Mouse (Mus musculus): Measurements from ENCODE around the gene Gm38100.

Gene Gm38100

GRCm38 (mm10) chr1:175920029-175920428 lies at the start of gene Gm38100:
TSS of gene Gm38100 (plus strand) at chr1:175920329.
- CTCF ChIA-PET: no interaction called here
- POLR2A ChIA-PET: interaction anchor here in 1 of 4 experiments (1.0 kb wide), 1 partner anchor 8 kb away, joined by 5 read pairs; no protein-coding TSS in a partner anchor

DNA sequence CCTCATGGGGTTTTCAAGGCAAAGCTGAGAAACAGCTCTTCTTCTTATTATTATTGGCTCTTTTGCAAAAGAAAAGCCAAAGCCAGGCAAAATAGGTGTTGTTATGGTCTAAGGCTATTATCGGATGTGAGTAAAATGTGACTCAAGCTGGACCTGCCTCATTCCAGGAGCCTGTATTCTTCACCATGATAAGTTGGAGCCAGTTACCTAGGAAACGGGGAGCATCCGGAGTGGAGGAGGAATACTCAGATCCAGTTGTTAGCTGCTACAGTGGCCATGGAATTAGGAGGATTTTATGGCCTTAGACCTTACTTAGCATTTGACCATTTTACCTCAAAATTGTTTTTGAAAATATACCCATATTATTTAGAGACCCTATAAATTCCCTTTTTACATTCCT lies 49.4 kb upstream of the Gm38100 start:
- ChIA-PET POLR2A (interaction anchor here in 2 of 4 experiments (0.6 kb wide), 2 partner anchors 141 to 406 kb away, joined by 3 to 4 read pairs; no protein-coding TSS in a partner anchor), CTCF (no interaction called here)

- ChIA-PET CTCF (no interaction called here), POLR2A (interaction anchor here in 1 of 4 experiments (0.8 kb wide), 1 partner anchor 8 kb away, joined by 3 read pairs; no protein-coding TSS in a partner anchor)
Observed at GRCm38 (mm10) chr1:175872028-175872816, 47.9 kb upstream of the Gm38100 start.

- ChIA-PET CTCF (no interaction called here), POLR2A (interaction anchor here in 1 of 4 experiments (1.0 kb wide), 1 partner anchor 9 kb away, joined by 3 read pairs; no protein-coding TSS in a partner anchor)
Observed at GRCm38 (mm10) chr1:175880453-175881296, 39.5 kb upstream of the Gm38100 start, which contains the start of gene Exo1. TSS of gene Exo1 (plus strand) at chr1:175880581.

DNA sequence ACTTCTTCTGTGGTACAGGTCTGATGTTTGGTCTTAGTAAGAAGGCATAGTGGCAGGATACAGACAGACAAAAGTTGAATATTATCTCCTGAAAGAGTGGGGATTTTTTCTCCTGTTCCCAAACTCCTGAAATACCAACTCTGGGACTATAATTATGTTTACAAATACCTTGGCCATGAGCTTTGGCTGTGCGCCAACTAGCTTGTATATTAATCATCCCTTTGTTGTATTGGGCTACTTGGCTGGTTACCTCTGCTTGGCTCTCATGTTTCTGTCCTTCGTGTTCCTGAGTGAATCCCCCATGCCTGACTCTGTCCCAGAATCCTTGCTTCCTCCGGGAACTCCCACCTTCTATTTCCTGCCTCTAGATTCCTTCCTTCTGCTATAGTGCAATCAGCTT lies 36.7 kb upstream of the Gm38100 start:
- POLR2A ChIA-PET: interaction anchor here in 2 of 4 experiments (0.8 to 2.6 kb wide), 7 partner anchors 9 to 26 kb away, joined by 3 to 22 read pairs (median 3); no protein-coding TSS in a partner anchor
- CTCF ChIA-PET: no interaction called here

- CTCF ChIA-PET: no interaction called here
- POLR2A ChIA-PET: interaction anchor here in 3 of 4 experiments (1.1 to 12.1 kb wide), 5 partner anchors 9 to 200 kb away, joined by 3 to 138 read pairs (median 5); partner anchors contain the start of genes Chml (in 1 of the 3) and Opn3 (in 1 of the 3)
Observed at GRCm38 (mm10) chr1:175893263-175893662, 26.9 kb upstream of the Gm38100 start.

- CTCF ChIA-PET: no interaction called here
- POLR2A ChIA-PET: interaction anchor here in 2 of 4 experiments (0.9 to 12.1 kb wide), 6 partner anchors 10 to 201 kb away, joined by 3 to 138 read pairs (median 4); partner anchors contain the start of genes Chml (in 1 of the 2) and Opn3 (in 1 of the 2)
Observed at GRCm38 (mm10) chr1:175893726-175894125, 26.4 kb upstream of the Gm38100 start.

GRCm38 (mm10) chr1:175911207-175911606 lies 8.9 kb upstream of the Gm38100 start:
- ChIA-PET CTCF (interaction anchor here in 1 of 4 experiments (0.6 kb wide), 1 partner anchor 80 kb away, joined by 4 read pairs; no protein-coding TSS in a partner anchor), POLR2A (interaction anchor here in 1 of 4 experiments (12.8 kb wide), 1 partner anchor 14 kb away, joined by 138 read pairs; no protein-coding TSS in a partner anchor)

DNA sequence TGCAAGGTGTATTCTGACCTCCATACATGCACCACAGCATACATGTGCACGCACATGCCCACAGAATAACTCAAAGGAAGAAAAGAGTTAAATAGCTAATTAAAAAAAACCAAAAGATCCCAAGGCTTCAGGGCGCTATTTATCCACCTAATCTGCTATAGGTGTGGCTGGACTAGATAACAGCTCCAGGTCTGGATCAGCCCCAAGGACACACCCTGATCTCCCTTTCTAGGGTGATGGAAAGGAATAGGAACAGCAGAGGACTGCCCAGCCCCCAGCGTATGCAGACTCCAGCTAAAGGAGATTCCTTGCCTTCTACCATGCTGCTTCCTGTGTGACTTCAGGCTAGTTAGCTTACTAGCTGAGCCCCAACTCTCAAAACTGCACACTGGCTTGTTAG lies 8.1 kb upstream of the Gm38100 start:
- ChIA-PET POLR2A (interaction anchor here in 1 of 4 experiments (0.6 to 12.8 kb wide), 4 partner anchors 9 to 251 kb away, joined by 4 to 138 read pairs (median 6); no protein-coding TSS in a partner anchor), CTCF (interaction anchor here in 1 of 4 experiments (0.7 kb wide), 1 partner anchor 27 kb away, joined by 3 read pairs; no protein-coding TSS in a partner anchor)

- ChIA-PET CTCF (interaction anchor here in 2 of 4 experiments (0.6 to 1.8 kb wide), 3 partner anchors 10 to 1444 kb away, joined by 3 to 5 read pairs (median 3); no protein-coding TSS in a partner anchor), POLR2A (interaction anchor here in 2 of 4 experiments (0.7 to 12.8 kb wide), 5 partner anchors 13 to 32 kb away, joined by 4 to 138 read pairs (median 5); no protein-coding TSS in a partner anchor)
Observed at GRCm38 (mm10) chr1:175913728-175914303, 6.3 kb upstream of the Gm38100 start.

DNA sequence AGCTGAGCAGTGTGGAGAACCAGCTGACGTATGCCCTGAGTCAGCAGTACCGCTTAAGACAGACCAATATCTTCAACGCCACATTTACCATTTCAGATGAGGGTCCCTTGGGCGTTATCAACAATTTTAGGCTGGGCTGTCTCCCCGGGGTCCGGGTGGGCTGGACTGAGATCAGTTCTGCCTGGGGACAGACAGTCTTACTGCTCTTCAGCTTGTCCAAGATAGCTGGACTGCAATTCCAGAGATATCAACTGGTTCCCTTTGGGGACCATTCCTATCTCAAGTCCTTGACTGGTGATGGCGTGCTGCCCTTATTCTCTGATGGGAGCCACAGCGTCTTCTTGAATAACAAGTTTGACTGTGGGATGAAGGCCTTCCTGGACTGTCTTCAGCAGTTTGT lies 962 bp downstream of the Gm38100 start:
- CTCF ChIA-PET: interaction anchor here in 1 of 4 experiments (0.7 kb wide), 1 partner anchor 1247 kb away, joined by 3 read pairs; no protein-coding TSS in a partner anchor

DNA sequence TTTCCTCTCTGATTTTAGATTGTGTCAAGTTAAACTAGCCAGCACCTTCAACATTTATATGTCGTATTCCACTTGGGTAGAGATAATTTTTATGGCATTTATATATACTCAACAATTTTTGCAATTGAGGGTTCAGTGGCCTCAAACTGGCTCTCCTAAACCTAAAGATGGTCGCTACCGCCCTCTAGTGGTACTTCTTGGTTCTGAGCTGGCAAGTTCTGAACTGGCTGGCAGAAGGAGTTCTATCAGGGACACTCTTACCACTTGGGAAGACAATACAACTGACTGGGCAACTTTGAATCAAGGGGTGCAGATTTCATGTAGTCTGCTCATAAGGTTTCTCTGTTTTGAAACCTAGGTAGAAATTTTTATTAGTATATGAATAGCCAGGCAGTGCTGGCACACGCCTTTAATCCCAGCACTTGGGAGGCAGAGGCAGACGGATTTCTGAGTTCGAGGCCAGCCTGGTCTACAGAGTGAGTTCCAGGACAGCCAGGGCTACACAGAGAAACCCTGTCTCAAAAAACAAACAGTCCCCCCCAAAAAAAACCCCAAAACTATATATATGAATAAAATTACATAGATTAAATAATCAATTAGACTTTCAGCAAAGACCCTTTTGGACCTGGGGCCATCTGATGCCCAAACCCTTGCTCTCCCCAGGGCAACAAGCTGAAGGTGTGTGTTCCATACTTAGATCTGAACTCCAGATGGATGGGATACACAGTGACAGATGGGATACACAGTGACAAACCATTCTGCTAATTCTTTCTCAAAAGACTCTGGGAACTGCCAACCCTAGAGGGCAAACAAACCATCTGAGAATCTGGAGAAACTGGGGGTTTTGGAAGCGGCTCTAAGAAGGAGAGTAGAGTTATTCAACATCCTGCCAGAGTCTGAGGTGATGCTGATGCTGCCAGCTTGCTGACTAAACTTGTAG lies 4.0 kb downstream of the Gm38100 start:
- ChIA-PET CTCF (interaction anchor here (0.5 to 1.5 kb wide), 24 partner anchors 10 to 1211 kb away, joined by 3 to 8 read pairs (median 3); partner anchors contain the start of genes Chml (in 1 of the 4), Fh1 (in 1 of the 4) and Opn3 (in 1 of the 4)), POLR2A (interaction anchor here in 2 of 4 experiments (0.5 to 1.0 kb wide), 4 partner anchors 9 to 37 kb away, joined by 3 read pairs; no protein-coding TSS in a partner anchor)

More for the DNA sequence above, 962 bp downstream of the Gm38100 start:
- POLR2A ChIA-PET: interaction anchor here in 2 of 4 experiments (1.0 to 1.3 kb wide), 3 partner anchors 9 to 228 kb away, joined by 3 to 5 read pairs (median 5); partner anchors contain the start of genes Chml (in 1 of the 2) and Opn3 (in 1 of the 2)

DNA sequence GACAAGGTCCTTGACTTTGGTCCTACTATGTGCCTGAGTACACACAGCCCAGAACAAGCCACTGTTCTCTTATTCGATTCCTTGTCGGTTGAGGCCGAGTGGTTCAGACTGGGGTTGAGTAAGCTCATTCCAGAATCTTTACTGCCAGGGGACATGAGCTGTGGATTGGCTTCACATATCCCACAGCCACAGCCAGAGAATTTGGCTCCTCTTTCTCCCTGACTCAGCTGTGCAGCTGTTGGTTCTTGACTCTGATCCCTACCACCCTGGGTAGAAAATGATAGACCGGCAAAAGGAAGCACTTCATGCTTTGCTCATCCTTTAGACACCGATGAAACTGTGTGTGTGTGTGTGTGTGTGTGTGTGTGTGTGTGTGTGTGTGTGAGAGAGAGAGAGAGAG lies 11.3 kb downstream of the Gm38100 start:
- POLR2A ChIA-PET: interaction anchor here in 2 of 4 experiments (0.7 to 0.8 kb wide), 2 partner anchors 180 to 911 kb away, joined by 5 read pairs; no protein-coding TSS in a partner anchor
- CTCF ChIA-PET: no interaction called here

GRCm38 (mm10) chr1:175936282-175936737 lies 16.2 kb downstream of the Gm38100 start:
- ChIA-PET POLR2A (interaction anchor here in 1 of 4 experiments (1.0 kb wide), 1 partner anchor 177 kb away, joined by 3 read pairs; no protein-coding TSS in a partner anchor), CTCF (interaction anchor here (0.5 to 1.7 kb wide), 23 partner anchors 8 to 1067 kb away, joined by 3 to 8 read pairs (median 3); no protein-coding TSS in a partner anchor)

DNA sequence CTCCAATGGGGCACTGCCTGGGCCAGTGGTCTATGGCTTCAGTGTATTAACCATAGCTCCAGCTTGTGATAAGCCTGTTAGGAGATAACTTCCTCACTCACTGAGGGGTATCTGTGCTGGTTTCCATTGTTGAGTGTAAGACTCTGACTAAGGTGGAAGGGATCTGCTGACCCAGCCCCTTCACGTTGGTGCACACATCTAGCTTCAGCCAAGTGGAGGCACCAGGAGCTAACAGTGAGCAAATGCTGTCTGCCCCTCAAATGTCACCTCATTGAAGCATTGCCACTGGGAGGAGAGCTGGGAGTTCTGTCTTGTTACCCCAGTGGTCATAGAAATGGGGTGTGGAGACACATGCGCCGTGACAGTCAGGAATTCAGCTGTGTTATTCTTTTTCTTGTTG lies 18.6 kb downstream of the Gm38100 start:
- CTCF ChIA-PET: interaction anchor here in 2 of 4 experiments (0.6 to 0.7 kb wide), 4 partner anchors 10 to 830 kb away, joined by 7 to 12 read pairs (median 9); no protein-coding TSS in a partner anchor
- POLR2A ChIA-PET: no interaction called here

DNA sequence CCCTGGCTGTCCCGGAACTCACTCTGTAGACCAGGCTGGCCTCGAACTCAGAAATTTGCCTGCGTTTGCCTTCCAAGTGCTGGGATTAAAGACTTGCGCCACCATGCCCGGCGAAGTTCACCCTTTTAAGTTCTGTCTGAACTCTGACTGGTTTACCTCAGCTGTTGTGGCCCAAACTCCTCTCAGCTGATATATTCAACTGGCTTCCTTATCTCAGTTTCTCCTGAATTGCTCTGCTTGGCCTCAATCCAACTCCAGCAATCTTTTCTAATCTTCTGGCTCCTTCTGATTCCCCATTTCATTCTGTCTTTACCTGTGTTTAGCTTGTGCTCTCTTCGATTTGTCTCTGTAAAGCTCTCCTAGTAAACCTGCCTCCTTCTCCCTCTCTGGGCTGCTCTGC lies 23.0 kb downstream of the Gm38100 start:
- ChIA-PET CTCF (interaction anchor here in 2 of 4 experiments (0.6 kb wide), 3 partner anchors 256 to 1215 kb away, joined by 3 to 6 read pairs (median 3); no protein-coding TSS in a partner anchor), POLR2A (no interaction called here)

All from embryonic stem cell, embryonic (primary cell).